Mouse (Mus musculus): Measurements from ENCODE around the gene Gpn2.

The Gpn2 gene

GRCm38 (mm10) chr4:133584059-133584951 lies at the start of gene Gpn2:
TSS of gene Gpn2 (plus strand) at chr4:133584362.
- ATAC-seq (ENCODE audit: low TSS enrichment), result peak; percentile 97

GRCm38 (mm10) chr4:133536081-133536480 lies 48.1 kb upstream of the Gpn2 start:
- ATAC-seq (ENCODE audit: low TSS enrichment), result no peak

GRCm38 (mm10) chr4:133536652-133537051 lies 47.5 kb upstream of the Gpn2 start:
- no peak for ATAC-seq (ENCODE audit: low TSS enrichment)

GRCm38 (mm10) chr4:133545272-133546231 lies 38.6 kb upstream of the Gpn2 start, which contains the start of gene Nudc:
TSS of gene Nudc (minus strand) at chr4:133545996.
- peak; percentile 100 for ATAC-seq (ENCODE audit: low TSS enrichment)

GRCm38 (mm10) chr4:133552029-133552428 lies 32.1 kb upstream of the Gpn2 start:
- no peak for ATAC-seq (ENCODE audit: low TSS enrichment)

- no peak for ATAC-seq (ENCODE audit: low TSS enrichment)
Observed at GRCm38 (mm10) chr4:133552768-133553447, 31.3 kb upstream of the Gpn2 start, which contains the start of gene Nr0b2. TSS of gene Nr0b2 (plus strand) at chr4:133553376.

GRCm38 (mm10) chr4:133553448-133554330 lies 30.5 kb upstream of the Gpn2 start:
- ATAC-seq (ENCODE audit: low TSS enrichment), result no peak

GRCm38 (mm10) chr4:133557041-133557717 lies 27.0 kb upstream of the Gpn2 start:
- ATAC-seq (ENCODE audit: low TSS enrichment), result no peak

GRCm38 (mm10) chr4:133559846-133560245 lies 24.3 kb upstream of the Gpn2 start:
- ATAC-seq (ENCODE audit: low TSS enrichment), result no peak

GRCm38 (mm10) chr4:133561622-133562021 lies 22.5 kb upstream of the Gpn2 start:
- no peak for ATAC-seq (ENCODE audit: low TSS enrichment)

GRCm38 (mm10) chr4:133563123-133563571 lies 21.0 kb upstream of the Gpn2 start:
- ATAC-seq (ENCODE audit: low TSS enrichment), result no peak

- ATAC-seq (ENCODE audit: low TSS enrichment), result no peak
Observed at GRCm38 (mm10) chr4:133567251-133567650, 16.9 kb upstream of the Gpn2 start.

GRCm38 (mm10) chr4:133569291-133570065 lies 14.7 kb upstream of the Gpn2 start:
- ATAC-seq (ENCODE audit: low TSS enrichment), result no peak

GRCm38 (mm10) chr4:133570066-133570466 lies 14.1 kb upstream of the Gpn2 start:
- no peak for ATAC-seq (ENCODE audit: low TSS enrichment)

- peak; percentile 96 for ATAC-seq (ENCODE audit: low TSS enrichment)
Observed at GRCm38 (mm10) chr4:133574070-133574842, 9.9 kb upstream of the Gpn2 start, which contains the start of gene Gpatch3. TSS of gene Gpatch3 (plus strand) at chr4:133574745.

GRCm38 (mm10) chr4:133574843-133575202 lies 9.3 kb upstream of the Gpn2 start:
- peak; percentile 48; the same call in 1 of the 2 replicates for ATAC-seq (ENCODE audit: low TSS enrichment)

GRCm38 (mm10) chr4:133577983-133578382 lies 6.2 kb upstream of the Gpn2 start:
- no peak for ATAC-seq (ENCODE audit: low TSS enrichment)

GRCm38 (mm10) chr4:133583690-133584058 lies 488 bp upstream of the Gpn2 start:
- ATAC-seq (ENCODE audit: low TSS enrichment), result no peak; the same call in 1 of the 2 replicates
